Mouse (Mus musculus): Measurements from ENCODE around the gene Lias.

The Lias gene

DNA sequence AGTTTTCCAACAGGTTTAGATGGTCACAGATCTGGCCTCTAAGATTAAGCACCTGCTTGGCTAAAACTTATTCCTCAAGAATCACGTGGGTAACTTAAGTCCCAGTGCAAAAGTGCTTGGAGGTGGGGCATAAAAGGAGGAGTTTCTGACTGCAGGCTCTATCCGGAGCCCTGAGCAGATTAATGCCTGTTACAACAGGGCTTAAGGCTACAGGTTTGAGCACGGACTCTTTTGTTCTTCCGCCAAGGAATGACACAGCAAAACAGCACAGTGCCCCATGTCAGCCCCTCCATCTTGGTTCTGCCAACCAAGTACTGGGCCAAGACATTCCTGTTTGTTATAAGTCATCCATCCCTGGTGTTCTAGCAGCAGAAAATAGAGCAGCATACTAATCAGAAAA, 37.0 kb downstream of the Lias start:
- no peak for DNase-seq

DNA sequence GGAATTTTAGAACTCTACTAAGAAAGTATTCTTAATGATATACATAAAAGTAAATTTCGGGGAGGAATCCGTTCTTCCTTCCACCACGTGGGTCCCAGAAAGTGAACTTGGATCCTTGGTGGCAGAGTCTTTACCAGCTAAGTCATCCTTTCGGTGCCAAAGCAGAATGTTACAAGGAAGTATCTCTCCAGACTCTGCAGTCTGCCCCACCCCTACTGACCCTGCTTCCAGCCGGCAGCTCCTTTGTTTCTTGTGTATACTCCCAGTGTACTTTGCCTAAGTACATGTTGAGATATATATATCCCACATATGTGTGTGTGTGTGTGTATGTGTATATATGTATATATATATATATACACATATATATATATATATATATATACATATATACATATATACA, 38.1 kb downstream of the Lias start:
- no peak for DNase-seq

DNA sequence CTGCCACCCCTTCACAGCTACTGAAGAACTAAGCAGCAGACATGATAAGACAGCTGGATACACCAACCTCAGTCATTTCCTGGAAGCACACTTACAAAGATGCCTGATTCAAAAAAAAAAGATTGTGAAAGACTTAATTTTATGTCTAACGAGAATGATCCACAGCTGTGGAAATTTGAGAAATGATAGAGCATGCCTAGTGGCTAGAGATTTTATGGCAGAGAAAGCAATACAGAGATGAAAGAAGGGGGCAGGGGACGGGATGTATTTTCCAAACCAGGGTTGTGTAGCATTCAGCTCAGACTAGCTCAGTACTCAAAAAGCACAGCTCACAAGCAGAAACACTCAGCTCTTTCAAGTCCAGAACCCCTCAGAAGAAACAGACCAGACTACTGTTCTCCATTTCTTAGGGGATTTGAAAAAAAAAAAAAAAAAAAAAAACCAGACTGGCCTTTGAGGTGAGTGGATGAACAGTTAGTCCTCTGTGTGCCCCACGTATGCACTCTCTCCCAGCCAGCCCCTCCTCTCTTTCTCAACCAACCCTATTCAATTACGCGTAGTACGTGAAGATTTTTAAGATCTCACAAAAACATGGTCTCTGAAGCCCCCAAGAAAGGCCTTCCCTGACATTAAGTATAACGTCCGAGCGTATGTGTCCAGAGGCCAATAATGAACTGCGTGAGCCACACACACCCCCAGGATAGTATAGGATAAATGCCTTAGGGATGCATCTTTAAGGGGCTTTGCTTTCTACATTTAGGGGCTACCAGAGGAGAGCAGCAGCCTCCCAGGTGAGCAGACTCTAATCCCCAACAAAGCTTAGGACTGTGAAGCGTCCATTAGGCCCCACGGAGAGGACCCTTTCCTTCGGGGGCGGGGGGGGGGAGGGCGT, 43.4 kb downstream of the Lias start:
- no peak for DNase-seq

DNA sequence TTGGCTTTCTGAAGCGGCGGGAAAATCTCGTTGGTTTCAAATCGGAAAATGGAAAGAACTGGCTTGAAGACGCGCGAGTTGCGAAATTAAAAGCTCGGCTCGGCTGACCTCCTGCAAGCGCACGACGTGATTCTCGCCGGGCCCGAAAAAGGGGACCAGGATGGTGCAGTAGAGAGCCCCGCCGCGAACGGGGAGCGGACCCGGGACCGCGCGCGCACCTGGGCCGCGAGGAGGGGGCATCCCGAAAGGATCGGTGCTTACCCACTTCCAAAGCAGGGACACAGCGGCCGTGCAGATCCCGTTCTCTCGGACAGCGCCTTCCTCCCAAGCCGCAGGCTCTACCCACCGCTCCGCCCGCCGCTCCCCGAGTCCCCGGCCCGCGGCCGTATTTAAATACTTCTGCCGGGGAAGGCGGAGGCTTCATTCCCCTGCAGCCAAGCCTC, 44.1 kb downstream of the Lias start:
- no peak for DNase-seq

DNA sequence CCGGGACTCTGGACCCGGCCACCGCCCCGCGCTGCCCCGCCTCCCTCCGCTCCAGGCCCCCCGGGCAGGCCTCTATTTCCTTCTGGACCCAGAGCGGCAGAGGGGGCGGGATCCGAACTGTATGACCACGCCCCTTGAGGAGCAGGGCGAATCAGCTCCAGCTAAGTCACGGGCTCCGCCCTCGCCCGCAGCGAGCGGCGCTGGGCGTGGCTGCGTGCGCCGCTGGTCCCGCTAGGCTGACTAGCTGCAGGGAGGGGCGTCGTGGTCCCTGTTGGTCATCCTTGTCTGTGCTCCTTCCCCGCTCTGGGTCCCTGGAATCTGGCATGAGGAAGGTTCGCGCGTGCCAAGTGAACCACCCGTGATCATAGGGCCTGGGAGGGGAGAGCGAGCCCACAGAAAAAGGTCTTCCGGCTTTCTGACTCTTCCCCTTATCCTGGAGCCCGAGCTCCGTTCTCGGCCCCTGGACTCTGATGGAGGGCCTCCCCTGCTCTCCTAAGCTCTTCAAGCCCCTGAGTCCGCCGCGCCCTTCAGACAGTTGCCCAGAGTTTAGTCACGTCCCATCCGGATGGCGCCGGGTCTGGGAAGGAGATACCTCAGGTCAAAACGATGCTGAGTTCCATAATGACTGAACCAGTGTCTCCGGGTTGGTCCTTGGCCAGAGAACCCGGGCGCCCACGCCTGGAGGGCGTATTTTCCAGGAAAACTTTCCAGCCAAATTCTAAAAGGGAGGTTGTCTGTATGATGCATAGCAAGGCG, 44.7 kb downstream of the Lias start, which contains the start of gene Ugdh:
Ugdh (minus strand) TSS at position 144 of the 756 bp plus-strand sequence.
- DNase-seq = peak; percentile 94 to 97

DNA sequence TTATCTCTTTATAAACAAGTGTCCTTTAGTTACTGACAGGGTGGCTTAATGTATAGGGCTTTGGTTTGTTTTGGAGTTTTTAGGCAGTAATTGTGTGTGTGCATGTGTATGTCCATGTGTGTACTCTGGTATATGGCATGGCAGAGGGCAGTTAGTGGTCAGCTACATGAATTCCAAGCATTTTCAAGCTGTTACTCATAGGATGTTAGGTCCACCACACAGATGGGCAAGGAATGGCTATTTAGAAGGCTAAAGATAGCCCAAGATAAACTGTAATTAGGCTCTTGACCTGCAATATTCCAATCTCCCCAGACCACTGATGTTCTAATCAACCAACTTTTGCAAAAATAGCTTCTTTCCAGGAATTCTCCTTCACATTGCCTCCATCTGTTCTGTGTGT, 46.7 kb downstream of the Lias start:
- no peak for DNase-seq

DNA sequence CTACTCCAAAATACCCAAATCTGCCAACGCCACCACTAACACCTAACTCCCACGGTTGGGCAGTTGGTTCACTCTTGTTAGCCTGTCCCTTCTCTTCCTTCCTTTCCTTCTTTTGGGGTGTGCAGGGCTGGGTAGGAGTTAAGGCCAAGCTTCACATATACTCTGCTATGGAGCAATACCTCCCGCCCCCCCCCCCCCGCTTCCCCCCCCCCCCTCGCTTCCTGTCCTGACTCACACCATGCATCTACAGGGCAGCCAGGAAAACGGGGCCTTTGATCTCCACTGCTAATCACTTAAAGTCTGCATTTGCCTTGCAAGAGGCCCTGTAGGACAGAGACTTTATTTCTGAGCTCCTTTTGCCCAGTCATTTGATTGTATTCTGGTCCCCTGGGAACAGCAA, 53.7 kb downstream of the Lias start:
- peak in 1 of 2 experiments; percentile 43 for DNase-seq

DNA sequence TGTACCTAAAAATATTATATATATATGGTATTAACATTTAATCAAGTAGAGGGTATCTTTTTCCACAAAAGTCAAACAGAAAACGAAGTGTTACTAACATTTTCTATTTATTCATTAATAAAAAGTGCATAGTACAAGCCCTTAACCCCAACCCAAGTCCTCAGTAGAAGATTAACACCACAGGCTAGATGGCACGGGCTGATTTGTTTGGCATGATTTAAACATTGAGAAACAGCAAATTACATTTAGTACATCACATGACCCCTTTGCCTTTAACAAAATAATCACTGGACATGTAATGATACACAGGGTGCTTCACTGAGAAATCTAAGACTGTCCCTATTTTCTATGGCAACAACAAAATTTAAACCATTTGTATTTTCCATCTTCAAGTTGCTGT, 55.5 kb downstream of the Lias start:
- no peak for DNase-seq

DNA sequence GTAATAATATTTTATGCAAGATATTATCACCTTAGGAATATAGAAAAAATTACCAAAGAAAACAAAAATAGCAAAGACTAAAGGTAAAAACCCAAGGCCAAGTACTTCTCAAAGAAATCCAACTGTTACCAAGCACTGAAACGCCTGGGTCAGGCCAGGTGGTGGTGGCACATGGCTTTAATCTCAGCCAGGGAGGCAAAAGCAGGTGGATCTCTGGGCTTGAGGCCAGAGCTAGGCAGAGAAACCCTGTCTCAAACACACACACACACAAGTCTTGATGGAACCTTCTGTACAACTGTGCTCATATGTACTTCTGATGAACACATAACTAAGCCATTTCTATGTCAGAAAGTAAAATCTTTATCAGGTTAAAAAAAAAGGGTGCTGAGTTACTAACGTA, 56.5 kb downstream of the Lias start:
- peak; percentile 86 to 91 for DNase-seq

DNA sequence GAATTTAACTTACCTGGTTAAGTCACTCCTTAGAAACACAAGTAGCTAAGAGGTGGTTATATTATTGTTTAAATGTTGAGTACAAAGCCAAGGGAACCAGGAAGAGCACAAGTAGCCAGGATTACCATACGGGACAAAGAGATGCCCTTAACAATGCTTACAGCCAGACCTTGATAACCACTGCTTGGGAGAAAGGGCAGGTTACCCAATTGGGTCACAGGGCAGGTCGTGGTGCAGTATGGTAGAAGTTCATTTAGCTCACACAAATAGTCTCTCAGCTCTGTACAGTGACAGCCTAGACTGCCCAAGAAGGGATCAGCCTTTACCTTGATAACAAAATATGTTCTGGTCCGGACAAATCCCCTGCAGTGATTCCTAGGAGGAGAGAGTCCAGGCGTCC, 57.6 kb downstream of the Lias start:
- no peak for DNase-seq

DNA sequence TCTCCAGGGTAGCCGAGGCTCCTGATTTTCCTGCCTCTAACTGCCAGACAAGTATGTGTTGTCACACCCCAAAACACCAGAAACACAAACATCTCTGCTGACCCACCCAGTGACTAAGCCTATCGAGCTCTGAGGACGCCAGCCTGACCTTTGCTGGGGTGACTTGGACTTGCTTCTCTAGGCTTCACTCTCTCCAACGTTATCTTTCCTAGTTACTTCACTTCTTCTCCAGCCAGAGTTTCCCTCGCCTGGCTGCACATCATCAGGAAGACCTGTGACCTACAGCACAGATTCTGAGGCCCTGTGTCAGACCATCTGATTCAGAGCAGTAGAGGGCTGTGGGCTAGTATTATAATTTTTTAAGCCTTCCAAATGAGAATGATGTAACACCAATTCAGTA, 63.5 kb downstream of the Lias start:
- DNase-seq = no peak

DNA sequence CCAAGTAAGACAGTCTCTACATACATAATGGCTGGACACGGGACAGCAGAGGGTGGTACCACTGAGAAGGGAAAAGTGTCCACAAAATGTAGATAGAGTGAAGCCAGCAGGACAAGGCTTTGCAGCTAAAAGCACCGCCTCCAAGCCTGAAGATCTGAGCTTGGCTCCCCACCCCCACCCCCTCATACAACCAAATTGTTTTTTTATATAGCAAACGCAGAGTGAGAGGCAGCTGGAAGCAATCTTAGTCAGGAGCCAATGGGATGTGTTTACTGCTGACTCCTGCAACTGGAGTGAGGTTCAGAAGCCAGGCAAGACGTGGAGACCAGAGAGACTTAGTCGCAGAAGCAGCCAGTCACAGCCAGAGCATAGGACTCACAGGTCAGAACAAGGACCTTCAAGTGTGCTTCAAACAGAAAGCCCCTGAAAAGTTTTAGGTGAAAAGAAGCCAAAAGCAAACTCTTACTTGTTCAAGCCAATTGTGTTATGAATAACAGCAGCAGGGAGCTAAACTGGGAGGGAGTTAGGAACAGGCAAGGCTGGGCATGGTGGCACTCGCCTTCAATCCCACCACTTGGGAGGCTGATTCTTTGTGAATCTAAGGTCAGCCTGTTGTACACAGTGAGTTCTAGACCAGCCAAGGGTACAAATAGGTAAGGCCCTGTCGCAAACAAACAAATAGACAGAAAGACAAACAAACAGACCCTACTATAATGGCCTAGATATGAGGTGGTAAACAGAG, 66.0 kb downstream of the Lias start:
- DNase-seq = no peak

DNA sequence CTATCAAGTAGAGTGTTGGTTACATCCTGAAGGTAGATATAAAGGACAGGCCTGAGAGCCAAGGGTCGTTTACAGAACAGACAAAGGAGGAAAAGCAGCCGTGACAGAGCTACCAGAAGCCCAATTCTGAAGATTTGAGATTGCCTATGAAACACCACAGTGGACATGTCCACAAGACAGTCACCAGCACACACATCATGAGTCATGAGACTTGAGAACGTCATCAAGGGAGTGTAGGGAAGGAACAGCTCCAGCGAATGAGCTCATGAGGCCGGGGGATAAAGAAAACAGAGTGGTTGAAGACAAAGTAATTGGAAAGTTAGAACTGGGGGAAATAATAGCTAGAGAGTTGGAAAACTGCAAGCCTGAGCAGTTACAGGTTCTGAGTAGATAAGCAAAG, 66.5 kb downstream of the Lias start:
- DNase-seq = no peak

DNA sequence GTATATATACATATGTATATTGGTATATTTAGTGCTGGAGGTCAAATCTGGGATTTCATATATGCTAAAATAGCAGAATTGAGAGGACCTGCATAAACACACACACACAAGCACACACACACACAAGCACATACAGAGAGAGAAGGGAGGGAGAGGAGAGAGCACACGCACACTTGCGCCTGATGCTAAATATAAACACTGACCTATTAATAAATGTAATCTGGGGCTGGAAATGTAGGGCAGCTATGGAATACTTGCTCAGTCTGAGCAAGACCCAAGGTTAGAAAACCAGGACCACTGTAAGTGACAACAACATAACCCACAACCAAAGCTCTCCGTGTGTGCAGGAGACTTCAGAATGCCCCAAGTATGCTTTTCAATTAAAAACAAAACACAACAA, 68.2 kb downstream of the Lias start:
- peak in 1 of 2 experiments; percentile 46 for DNase-seq
